Mouse (Mus musculus) thymus, postnatal 14 days (tissue): ENCODE results near the gene Rpl3.

ENCODE experiments used
- DNase-seq: peaks from one replicate; pipeline ENCODE4 v3.0.0; 2021

Gene Rpl3

GRCm38 (mm10) chr15:80062821-80063220, 28.8 kb downstream of the Rpl3 start:
- DNase-seq = no peak

- DNase-seq = no peak
Measured at GRCm38 (mm10) chr15:80062339-80062738, 29.3 kb downstream of the Rpl3 start.

GRCm38 (mm10) chr15:80061071-80061550, 30.6 kb downstream of the Rpl3 start:
- no peak for DNase-seq

GRCm38 (mm10) chr15:80060356-80061070, 31.2 kb downstream of the Rpl3 start:
- no peak for DNase-seq

GRCm38 (mm10) chr15:80059606-80060005, 32.1 kb downstream of the Rpl3 start:
- DNase-seq = no peak

GRCm38 (mm10) chr15:80058151-80058550, 33.5 kb downstream of the Rpl3 start:
- DNase-seq = no peak

- DNase-seq = no peak
Measured at GRCm38 (mm10) chr15:80054034-80054710, 37.5 kb downstream of the Rpl3 start.

- no peak for DNase-seq
Measured at GRCm38 (mm10) chr15:80053381-80054033, 38.2 kb downstream of the Rpl3 start.

- DNase-seq = peak; percentile 66
Measured at GRCm38 (mm10) chr15:80051782-80052181, 39.9 kb downstream of the Rpl3 start.

- DNase-seq = no peak
Measured at GRCm38 (mm10) chr15:80051092-80051761, 40.4 kb downstream of the Rpl3 start.

GRCm38 (mm10) chr15:80050093-80050492, 41.6 kb downstream of the Rpl3 start:
- peak; percentile 85 for DNase-seq

GRCm38 (mm10) chr15:80047973-80048372, 43.7 kb downstream of the Rpl3 start:
- DNase-seq = peak; percentile 37

- DNase-seq = no peak
Measured at GRCm38 (mm10) chr15:80047242-80047641, 44.4 kb downstream of the Rpl3 start.

- DNase-seq = no peak
Measured at GRCm38 (mm10) chr15:80045749-80046148, 45.9 kb downstream of the Rpl3 start.

- DNase-seq = no peak
Measured at GRCm38 (mm10) chr15:80044249-80044648, 47.4 kb downstream of the Rpl3 start.

GRCm38 (mm10) chr15:80042152-80042551, 49.5 kb downstream of the Rpl3 start:
- no peak for DNase-seq

- DNase-seq = no peak
Measured at GRCm38 (mm10) chr15:80038110-80038391, 53.6 kb downstream of the Rpl3 start.

GRCm38 (mm10) chr15:80037255-80038109, 54.2 kb downstream of the Rpl3 start:
- DNase-seq = no peak

GRCm38 (mm10) chr15:80035341-80035885, 56.3 kb downstream of the Rpl3 start:
- no peak for DNase-seq

- DNase-seq = no peak
Measured at GRCm38 (mm10) chr15:80034913-80035312, 56.8 kb downstream of the Rpl3 start.

- DNase-seq = no peak
Measured at GRCm38 (mm10) chr15:80034366-80034765, 57.3 kb downstream of the Rpl3 start.

GRCm38 (mm10) chr15:80031133-80031532, 60.5 kb downstream of the Rpl3 start:
- DNase-seq = no peak
